Mouse (Mus musculus) CH12.LX (cell line): Measurements from ENCODE around the gene Duoxa2. TPM values are rescaled to one million over a fixed set of nuclear protein-coding genes. Genes with fewer than 3 reads are reported as not detected.

Experiments used
- DNase-seq: peaks from one replicate; pipeline ENCODE4 v3.0.0-alpha.2; 2013; ENCODE audit errors: extremely low read depth
- H3K27ac ChIP-seq: 2 replicates; pipeline ENCODE4 v1.5.1; 2012; ENCODE audit warnings: low read depth, mild to moderate bottlenecking, control low read depth, moderate library complexity; ENCODE audit not compliant: insufficient read depth
- H3K27me3 ChIP-seq: replicated peaks from 2 replicates; pipeline ENCODE3; 2012; ENCODE audit warnings: inconsistent platforms
- H3K36me3 ChIP-seq, 2 experiments: replicated peaks in 1 of 2; 2 replicates each; pipeline versions ENCODE3 to v1.6.1; 2012; ENCODE audit warnings: inconsistent platforms in 1 of 2, low read length in 1 of 2, mild to moderate bottlenecking in 1 of 2, mixed read lengths in 1 of 2, moderate library complexity in 1 of 2; ENCODE audit not compliant: control insufficient read depth in 1 of 2, insufficient read depth in 1 of 2
- H3K4me1 ChIP-seq, 2 experiments: 2 replicates each; pipeline ENCODE4 v1.6.1; 2012; ENCODE audit warnings: inconsistent platforms in 1 of 2, moderate library complexity in 1 of 2; ENCODE audit not compliant: insufficient read depth in 2 of 2, control insufficient read depth in 1 of 2
- H3K4me2 ChIP-seq: 2 replicates; pipeline ENCODE4 v1.6.1; 2012; ENCODE audit warnings: low read depth, mild to moderate bottlenecking, control low read depth; ENCODE audit not compliant: poor library complexity, insufficient read depth, severe bottlenecking
- H3K4me3 ChIP-seq, 3 experiments: fragments of 150-350 bp in 1 of 3; sonication (generic) in 1 of 3; replicated peaks in 1 of 3; 2 replicates each; pipeline versions ENCODE3 to v1.5.1; 2011 to 2012; ENCODE audit warnings: low read depth in 2 of 3, low read length in 2 of 3, mild to moderate bottlenecking in 2 of 3, moderate library complexity in 2 of 3, control low read depth in 1 of 3, improper control_type of control experiment in 1 of 3, inconsistent platforms in 1 of 3, mixed read lengths in 1 of 3; ENCODE audit not compliant: poor library complexity in 1 of 3
- H3K79me2 ChIP-seq: replicated peaks from 2 replicates; pipeline ENCODE4 v1.6.1; 2012; ENCODE audit warnings: mild to moderate bottlenecking, moderate library complexity; ENCODE audit not compliant: control insufficient read depth, poor library complexity, insufficient read depth, severe bottlenecking; ENCODE audit errors: extremely low read depth
- H3K9ac ChIP-seq: 2 replicates; pipeline ENCODE4 v1.6.1; 2012; ENCODE audit warnings: low read depth, mild to moderate bottlenecking, control low read depth, moderate library complexity; ENCODE audit not compliant: insufficient read depth
- H3K9me3 ChIP-seq: replicated peaks from 2 replicates; pipeline ENCODE3; 2012; ENCODE audit warnings: low read length, inconsistent platforms, mixed read lengths
- CHD2 ChIP-seq: IDR thresholded peaks from 2 replicates; pipeline ENCODE4 v1.6.1; 2011; ENCODE audit warnings: low read length, improper control_type of control experiment
- EP300 ChIP-seq: IDR thresholded peaks from 2 replicates; pipeline ENCODE4 v1.6.1; 2011; ENCODE audit warnings: low read length, improper control_type of control experiment
- GABPA ChIP-seq: IDR thresholded peaks from 2 replicates; pipeline ENCODE4 v1.6.1; 2012; ENCODE audit warnings: low read depth, low read length, improper control_type of control experiment, inconsistent platforms; ENCODE audit not compliant: insufficient replicate concordance
- HCFC1 ChIP-seq: IDR thresholded peaks from 2 replicates; pipeline ENCODE4 v1.6.1; 2012; ENCODE audit warnings: low read depth, mild to moderate bottlenecking, inconsistent platforms, low read length, improper control_type of control experiment
- MAX ChIP-seq: IDR thresholded peaks from 2 replicates; pipeline ENCODE4 v1.6.1; 2011; ENCODE audit warnings: low read length, improper control_type of control experiment
- MEF2A ChIP-seq: IDR thresholded peaks from 2 replicates; pipeline ENCODE4 v1.6.1; 2014; ENCODE audit warnings: low read depth, mild to moderate bottlenecking, inconsistent platforms, low read length, improper control_type of control experiment, borderline replicate concordance
- MXI1 ChIP-seq: IDR thresholded peaks from 2 replicates; pipeline ENCODE4 v1.6.1; 2011; ENCODE audit warnings: mild to moderate bottlenecking, low read depth, low read length, improper control_type of control experiment
- MYC ChIP-seq: IDR thresholded peaks from 2 replicates; pipeline ENCODE4 v1.6.1; 2011; ENCODE audit warnings: low read depth, mild to moderate bottlenecking, improper control_type of control experiment, low read length
- NELFE ChIP-seq: IDR thresholded peaks from 2 replicates; pipeline ENCODE4 v1.6.1; 2011; ENCODE audit warnings: low read depth, low read length, improper control_type of control experiment
- NRF1 ChIP-seq: IDR thresholded peaks from 2 replicates; pipeline ENCODE4 v1.6.1; 2014; ENCODE audit warnings: low read depth, mild to moderate bottlenecking, inconsistent platforms, low read length, improper control_type of control experiment, moderate library complexity
- PAX5 ChIP-seq: IDR thresholded peaks from 2 replicates; pipeline ENCODE4 v1.6.1; 2012; ENCODE audit warnings: low read length, inconsistent platforms, mixed read lengths
- POLR2AphosphoS2 ChIP-seq: IDR thresholded peaks from 2 replicates; pipeline ENCODE4 v1.6.1; 2011; ENCODE audit warnings: low read depth, low read length, improper control_type of control experiment
- RAD21 ChIP-seq: IDR thresholded peaks from 2 replicates; pipeline ENCODE4 v1.6.1; 2011; ENCODE audit warnings: low read depth, mild to moderate bottlenecking, low read length, improper control_type of control experiment, moderate library complexity
- SMC3 ChIP-seq: IDR thresholded peaks from 2 replicates; pipeline ENCODE4 v1.6.1; 2011; ENCODE audit warnings: low read depth, low read length, improper control_type of control experiment
- TBP ChIP-seq: conservative IDR thresholded peaks from 2 replicates; pipeline ENCODE4 v1.6.1; 2011; ENCODE audit warnings: low read depth, low read length, improper control_type of control experiment
- TCF12 ChIP-seq: IDR thresholded peaks from 2 replicates; pipeline ENCODE4 v1.6.1; 2014; ENCODE audit warnings: low read depth, mild to moderate bottlenecking, inconsistent platforms, low read length, improper control_type of control experiment
- UBTF ChIP-seq: IDR thresholded peaks from 2 replicates; pipeline ENCODE4 v1.6.1; 2012; ENCODE audit warnings: low read depth, mild to moderate bottlenecking, inconsistent platforms, low read length, improper control_type of control experiment, moderate library complexity
- USF2 ChIP-seq: conservative IDR thresholded peaks from 2 replicates; pipeline ENCODE4 v1.6.1; 2011; ENCODE audit warnings: low read depth, low read length, improper control_type of control experiment
- dilution Hi-C: fragments of 300-500 bp; cut with MboI; formaldehyde crosslinking; loops from 2 replicates; pipeline ENCODE4 v1.14.3; 2020; ENCODE audit warnings: low sequenced_read_pairs; ENCODE audit not compliant: extremely low pct_unique_long_range_greater_than_20kb, extremely low pct_ligation_motif_present
- in situ Hi-C: fragments of 300-500 bp; cut with MboI; formaldehyde crosslinking; loops from 3 replicates; pipeline ENCODE4 v1.14.3; 2019; ENCODE audit warnings: low sequenced_read_pairs, low pct_ligation_motif_present, low pct_unique_long_range_greater_than_20kb, mixed read lengths
- polyA plus RNA-seq: library from polyadenylated mRNA; unstranded; fragments of >175 nt; gene quantifications from 2 replicates; pipeline ENCODE4 v1.2.1, GENCODE M21; 2012; ENCODE audit warnings: low read depth; ENCODE audit not compliant: insufficient read length
- total RNA-seq, 2 experiments: library from RNA; depleted of rRNA; stranded (reverse); fragments of 300-350 nt in 1 of 2; fragments of >200 nt in 1 of 2; gene quantifications; 2 replicates each; pipeline ENCODE4 v1.2.3; 2012 to 2014

Duoxa2 gene
- total and polyA plus RNA-seq, 3 experiments: not detected

DNA sequence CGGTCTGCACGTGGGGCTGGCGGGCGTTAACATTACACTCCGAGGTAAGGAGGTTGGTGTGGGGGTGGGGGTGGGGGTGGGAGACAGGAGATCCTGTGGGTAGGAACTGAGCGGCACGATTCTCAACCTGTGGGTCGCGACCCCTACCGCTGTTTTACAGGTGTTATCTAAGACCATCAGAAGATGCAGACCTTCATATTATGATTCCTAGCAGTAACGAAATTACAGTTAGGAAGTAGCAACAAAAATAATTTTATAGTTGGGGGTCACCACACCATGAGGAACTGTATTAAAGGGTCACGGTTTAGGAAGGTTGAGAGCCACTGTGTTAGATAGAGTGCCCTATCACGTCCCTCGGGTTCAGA is 1.9 kb downstream of the Duoxa2 start:
- Histone ChIP-seq H3K9me3 (peaks cover 4% of the 10 kb centered on the region), H3K79me2 (no peaks in the 10 kb centered on the region), H3K4me3 (no peak overlapping the region), H3K27ac (no peak overlapping the region), H3K4me1 (no peaks in the 10 kb centered on the region), H3K36me3 (no peaks in the 10 kb centered on the region), H3K4me2 (no peak overlapping the region), H3K9ac (no peak overlapping the region), H3K27me3 (peaks cover 16% of the 10 kb centered on the region)
- peak; percentile 78 for TF ChIP-seq CHD2
- no peak for TF ChIP-seq UBTF
- dilution Hi-C loops: no loop called here
- in situ Hi-C loops: loop anchor here (10.0 kb wide), 1 partner anchor 236 kb away; no protein-coding TSS in a partner anchor
- DNase-seq: no peak

DNA sequence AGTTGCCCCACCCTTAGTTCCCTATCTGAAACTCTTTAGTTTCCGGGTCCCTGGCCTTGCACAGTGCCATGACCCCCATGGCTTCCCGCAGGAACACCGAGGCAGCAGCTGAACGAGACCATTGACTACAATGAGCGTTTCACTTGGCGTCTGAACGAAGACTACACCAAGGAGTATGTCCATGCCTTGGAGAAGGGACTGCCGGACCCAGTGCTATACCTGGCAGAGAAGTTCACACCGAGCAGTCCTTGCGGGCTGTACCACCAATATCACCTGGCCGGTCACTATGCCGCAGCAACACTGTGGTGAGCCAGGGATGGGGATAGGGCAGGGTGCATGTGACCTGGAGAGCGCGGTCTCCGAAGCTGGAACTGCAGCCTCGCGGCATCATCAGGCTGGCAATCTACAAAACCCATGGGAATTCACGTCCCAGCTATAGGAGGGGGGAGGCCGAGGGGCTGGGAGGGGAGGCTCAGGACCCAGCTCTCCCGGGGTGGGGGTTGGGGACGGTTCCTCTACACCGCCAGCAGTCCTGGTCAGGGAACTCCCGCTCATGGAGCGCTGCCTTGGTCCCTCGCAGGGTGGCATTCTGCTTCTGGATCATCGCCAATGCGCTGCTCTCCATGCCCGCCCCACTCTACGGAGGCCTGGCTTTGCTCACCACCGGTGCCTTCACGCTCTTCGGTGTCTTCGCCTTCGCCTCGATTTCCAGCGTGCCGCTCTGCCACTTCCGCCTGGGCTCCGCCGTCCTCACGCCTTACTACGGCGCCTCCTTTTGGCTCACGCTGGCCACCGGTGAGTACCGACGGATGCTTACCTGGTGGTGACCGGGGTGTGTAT is 2.6 kb downstream of the Duoxa2 start:
- H3K9ac ChIP-seq: no peak overlapping the region
- H3K4me2 ChIP-seq: no peak overlapping the region
- no peak overlapping the region for H3K27ac ChIP-seq
- H3K79me2 ChIP-seq: no peaks in the 10 kb centered on the region
- in situ Hi-C loops (loop anchor here (10.0 kb wide), 1 partner anchor 236 kb away; no protein-coding TSS in a partner anchor), dilution Hi-C loops (no loop called here)
- no peak for TF ChIP-seq MXI1
- no peak for TF ChIP-seq UBTF
- H3K27me3 ChIP-seq: peaks cover 22% of the 10 kb centered on the region
- peaks cover 4% of the 10 kb centered on the region for H3K9me3 ChIP-seq
- no peaks in the 10 kb centered on the region for H3K4me1 ChIP-seq
- DNase-seq: no peak
- H3K36me3 ChIP-seq: no peaks in the 10 kb centered on the region
- no peak overlapping the region for H3K4me3 ChIP-seq

DNA sequence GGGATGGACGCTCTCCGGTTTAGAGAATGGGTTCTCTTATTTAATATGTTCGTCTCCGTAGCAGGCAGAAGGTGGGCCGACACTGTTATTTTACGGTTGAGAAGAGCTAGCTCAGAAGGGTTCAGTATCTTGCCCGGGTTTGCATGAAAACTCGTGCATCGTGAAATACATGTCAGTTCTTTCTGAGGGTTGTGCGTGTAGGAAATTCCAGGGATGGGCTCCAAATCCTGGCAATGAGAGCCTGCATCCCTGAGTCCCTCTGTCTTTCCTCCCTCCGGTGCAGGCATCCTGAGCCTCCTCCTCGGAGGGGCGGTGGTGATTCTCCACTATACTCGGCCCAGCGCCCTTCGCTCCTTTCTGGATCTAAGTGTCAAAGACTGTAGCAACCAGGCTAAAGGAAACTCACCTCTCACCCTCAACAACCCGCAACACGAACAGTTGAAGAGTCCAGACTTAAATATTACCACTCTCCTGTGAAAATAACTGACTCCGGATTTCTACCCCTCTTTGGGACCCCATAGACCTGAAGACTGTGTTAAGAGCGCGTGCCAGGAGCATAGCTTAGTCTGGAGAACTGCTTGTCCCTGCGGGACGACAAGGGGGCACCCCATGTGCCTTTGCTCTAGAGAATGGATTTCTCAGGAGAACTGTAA is 3.3 kb downstream of the Duoxa2 start:
- Histone ChIP-seq H3K4me3 (no peak overlapping the region), H3K4me2 (no peak overlapping the region), H3K4me1 (no peaks in the 10 kb centered on the region), H3K9me3 (peaks cover 4% of the 10 kb centered on the region), H3K27ac (no peak overlapping the region), H3K79me2 (no peaks in the 10 kb centered on the region), H3K36me3 (no peaks in the 10 kb centered on the region), H3K27me3 (peaks cover 30% of the 10 kb centered on the region), H3K9ac (no peak overlapping the region)
- in situ Hi-C loops (loop anchor here (10.0 kb wide), 1 partner anchor 237 kb away; no protein-coding TSS in a partner anchor), dilution Hi-C loops (no loop called here)
- TF ChIP-seq POLR2AphosphoS2: no peak
- TF ChIP-seq MYC: no peak
- no peak for TF ChIP-seq USF2
- TF ChIP-seq SMC3: no peak
- no peak for TF ChIP-seq PAX5
- no peak for TF ChIP-seq EP300
- no peak for TF ChIP-seq NELFE
- TF ChIP-seq MAX: no peak
- no peak for TF ChIP-seq MEF2A
- TF ChIP-seq RAD21: no peak
- TF ChIP-seq HCFC1: no peak
- no peak for TF ChIP-seq TCF12
- no peak for TF ChIP-seq MXI1
- TF ChIP-seq NRF1: no peak
- TF ChIP-seq GABPA: no peak
- TF ChIP-seq TBP: no peak
- no peak for DNase-seq
